Mouse (Mus musculus) lung, postnatal 0 days (tissue): ENCODE results near the gene Arhgef18. TPM values are rescaled to one million over a fixed set of nuclear protein-coding genes. Genes with fewer than 3 reads are reported as not detected.
A peak's percentile ranks its signal among the peaks of the same experiment; 100 is the strongest.

Experiments used
- ATAC-seq: fragments of 200-750 bp; cut with Nextera tagmentation; 2 replicates; pipeline ENCODE4 v1.8.0; 2017; ENCODE audit warnings: moderate library complexity
- DNase-seq: peaks from one replicate; pipeline ENCODE4 v3.0.0-alpha.2; 2016; ENCODE audit warnings: low spot score
- H3K27ac ChIP-seq: fragments of 300-500 bp; sonication (generic); 2 replicates; pipeline ENCODE4 v1.5.1; 2014; ENCODE audit warnings: antibody characterized with exemption, mild to moderate bottlenecking, low read length, mixed read lengths
- H3K27me3 ChIP-seq: fragments of 300-500 bp; sonication (generic); replicated peaks from 2 replicates; pipeline ENCODE4 v1.6.1; 2014; ENCODE audit warnings: low read length, mixed read lengths; ENCODE audit not compliant: insufficient read depth
- H3K36me3 ChIP-seq: fragments of 300-500 bp; sonication (generic); 2 replicates; pipeline ENCODE4 v1.6.1; 2014; ENCODE audit warnings: low read length, mixed read lengths; ENCODE audit not compliant: insufficient read depth
- H3K4me1 ChIP-seq: fragments of 300-500 bp; sonication (generic); 2 replicates; pipeline ENCODE4 v1.6.1; 2014; ENCODE audit warnings: antibody characterized with exemption, low read depth, low read length, mixed read lengths; ENCODE audit not compliant: insufficient read depth
- H3K4me2 ChIP-seq: fragments of 300-500 bp; sonication (generic); replicated peaks from 2 replicates; pipeline ENCODE4 v1.6.1; 2014; ENCODE audit warnings: low read depth, mild to moderate bottlenecking, low read length, moderate library complexity, mixed read lengths
- H3K4me3 ChIP-seq: fragments of 300-500 bp; sonication (generic); 2 replicates; pipeline ENCODE4 v1.5.1; 2014; ENCODE audit warnings: low read depth, low read length
- H3K9ac ChIP-seq: fragments of 300-500 bp; sonication (generic); replicated peaks from 2 replicates; pipeline ENCODE4 v1.6.1; 2014; ENCODE audit warnings: low read depth, mild to moderate bottlenecking
- H3K9me3 ChIP-seq: fragments of 300-500 bp; sonication (generic); 2 replicates; pipeline ENCODE4 v1.6.1; 2016; ENCODE audit warnings: low read length, mixed read lengths
- CTCF ChIP-seq: IDR thresholded peaks from 2 replicates; pipeline ENCODE4 v1.5.1; 2016; ENCODE audit warnings: antibody characterized with exemption, mild to moderate bottlenecking
- EP300 ChIP-seq: IDR thresholded peaks from 2 replicates; pipeline ENCODE4 v1.6.1; 2016; ENCODE audit warnings: antibody characterized with exemption, mild to moderate bottlenecking, control low read depth
- WGBS: fragments of 180-500 bp; shearing (Covaris S2); extraction: QIAGEN DNeasy Blood & Tissue Kit; methylation state at CpG from one replicate; pipeline ENCODE4 v1.1.7; 2014; 5-methylcytosine and 5-hydroxymethylcytosine counted together
- polyA plus RNA-seq: library from polyadenylated mRNA; unstranded; fragments of >200 nt; fragmentation: Nextera tagmentation; extraction: Ambion mirVana; gene quantifications from 2 replicates; pipeline ENCODE4 v1.2.1, GENCODE M21; 2015

Gene Arhgef18
- polyA plus RNA-seq, 1 experiment from 2014 or later, result 5.8 TPM

DNA sequence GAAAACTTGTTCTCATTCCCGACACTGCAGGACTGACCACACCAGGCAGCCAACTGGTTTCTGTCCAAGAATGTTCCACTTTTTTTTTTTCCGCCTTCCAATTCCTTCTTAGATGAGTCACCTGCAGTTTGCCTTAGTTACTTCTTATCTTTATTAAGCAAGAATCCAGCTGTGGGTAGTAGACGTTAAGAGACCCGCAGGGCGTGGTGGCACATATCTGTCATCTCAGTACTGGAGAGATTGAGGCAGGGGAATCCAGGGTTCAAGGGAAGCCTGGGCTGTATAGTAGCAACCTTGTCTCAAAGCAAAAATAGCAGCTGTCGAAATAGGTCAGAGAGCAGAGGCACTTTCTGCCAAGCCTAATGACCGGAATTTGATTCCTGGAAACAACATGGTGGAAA, 19.1 kb downstream of the Arhgef18 start:
- Histone ChIP-seq H3K9ac (no peak overlapping the region), H3K4me1 (no peaks in the 10 kb centered on the region), H3K4me2 (no peak overlapping the region), H3K27ac (peak overlapping the region; percentile 47), H3K9me3 (no peaks in the 10 kb centered on the region), H3K27me3 (no peaks in the 10 kb centered on the region), H3K36me3 (no peaks in the 10 kb centered on the region), H3K4me3 (no peak overlapping the region)
- TF ChIP-seq EP300 (peak; percentile 86), CTCF (no peak)
- peak; percentile 85 for DNase-seq
- 55% methylated on average over 7 of the region's 7 CpGs for WGBS
- peak; percentile 81 for ATAC-seq

DNA sequence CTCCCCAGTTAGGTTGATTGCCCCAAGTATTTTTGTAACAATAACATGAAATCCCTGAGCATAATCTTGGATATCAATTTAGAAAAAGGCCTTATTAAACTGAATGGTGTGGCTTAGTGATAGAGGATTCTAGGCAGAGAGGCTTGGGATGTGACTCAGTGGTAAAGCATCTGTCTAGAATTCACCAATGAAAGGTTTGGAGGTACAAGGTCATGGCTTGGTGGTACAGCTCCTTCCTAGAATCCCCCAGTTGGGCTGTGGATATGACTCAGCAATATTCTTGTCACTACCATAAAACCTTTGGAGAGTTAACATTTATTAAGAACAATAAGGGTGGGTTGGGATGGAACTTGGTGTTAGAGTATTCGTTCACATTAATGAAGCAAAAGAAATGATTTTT, 20.0 kb downstream of the Arhgef18 start:
- H3K4me2 ChIP-seq, result no peak overlapping the region
- H3K4me3 ChIP-seq, result no peak overlapping the region
- no peaks in the 10 kb centered on the region for H3K27me3 ChIP-seq
- 0 out of 2 replicates have a peak overlapping the region, but pooled peaks have one; percentile 47 for H3K27ac ChIP-seq
- H3K9me3 ChIP-seq, result no peaks in the 10 kb centered on the region
- ATAC-seq (no peak), DNase-seq (no peak)
- TF ChIP-seq CTCF (no peak), EP300 (no peak)
- 92% methylated on average over 1 of the region's 1 CpGs for WGBS
- no peaks in the 10 kb centered on the region for H3K36me3 ChIP-seq
- no peak overlapping the region for H3K9ac ChIP-seq
- peaks cover 5% of the 10 kb centered on the region for H3K4me1 ChIP-seq

DNA sequence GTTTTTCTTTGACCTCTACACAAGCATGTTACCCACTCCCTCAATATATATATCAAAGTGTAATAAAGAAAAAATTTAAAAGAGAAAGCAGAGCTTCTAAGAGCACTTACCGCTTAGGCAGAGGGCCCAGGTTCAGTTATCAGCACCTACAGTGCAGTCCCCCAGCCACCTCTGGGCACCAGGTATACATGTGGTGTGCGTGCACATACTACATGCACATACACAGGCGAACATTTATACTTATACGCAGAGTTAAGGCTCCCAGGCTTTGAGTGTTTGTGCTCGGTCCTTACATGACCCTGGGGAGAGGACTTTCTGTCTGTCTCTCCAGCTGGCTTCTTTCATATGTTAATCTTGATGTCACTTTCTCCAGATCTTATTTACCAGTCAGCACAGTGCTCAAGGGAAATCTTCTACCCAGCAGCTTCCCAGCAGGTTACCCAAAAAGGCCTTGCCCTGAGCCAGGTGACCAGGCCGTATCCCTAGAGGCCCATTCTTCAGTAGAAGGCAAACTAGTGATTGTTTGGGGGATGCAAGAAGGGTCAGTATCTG, 21.9 kb downstream of the Arhgef18 start:
- Histone ChIP-seq H3K4me2 (no peak overlapping the region), H3K9me3 (no peaks in the 10 kb centered on the region), H3K9ac (no peak overlapping the region), H3K4me1 (peaks cover 8% of the 10 kb centered on the region), H3K27me3 (no peaks in the 10 kb centered on the region), H3K4me3 (no peak overlapping the region), H3K36me3 (no peaks in the 10 kb centered on the region), H3K27ac (no peak overlapping the region)
- no peak for TF ChIP-seq CTCF
- no peak for DNase-seq
- 84% methylated on average over 6 of the region's 6 CpGs for WGBS
- ATAC-seq, result no peak

DNA sequence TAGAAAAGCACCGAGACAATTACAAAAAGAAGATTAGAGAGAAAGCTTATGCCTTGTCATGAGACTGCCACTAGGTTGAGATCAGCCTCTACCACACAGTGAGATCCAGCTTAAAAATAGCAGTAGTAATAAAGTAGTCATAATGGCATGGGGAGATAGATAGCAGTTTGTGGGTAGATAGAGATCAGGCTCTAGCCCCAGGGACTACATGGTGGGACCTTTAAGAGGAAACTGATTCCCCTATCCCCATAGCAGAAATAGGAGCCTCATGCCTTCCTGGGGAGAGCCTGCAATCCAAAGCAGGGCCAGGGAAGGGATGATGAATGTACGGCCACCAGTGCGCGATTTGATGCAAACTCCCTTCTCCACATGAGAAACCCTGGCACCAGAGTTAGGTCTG, 22.5 kb downstream of the Arhgef18 start:
- no peak overlapping the region for H3K27ac ChIP-seq
- H3K4me3 ChIP-seq, result no peak overlapping the region

DNA sequence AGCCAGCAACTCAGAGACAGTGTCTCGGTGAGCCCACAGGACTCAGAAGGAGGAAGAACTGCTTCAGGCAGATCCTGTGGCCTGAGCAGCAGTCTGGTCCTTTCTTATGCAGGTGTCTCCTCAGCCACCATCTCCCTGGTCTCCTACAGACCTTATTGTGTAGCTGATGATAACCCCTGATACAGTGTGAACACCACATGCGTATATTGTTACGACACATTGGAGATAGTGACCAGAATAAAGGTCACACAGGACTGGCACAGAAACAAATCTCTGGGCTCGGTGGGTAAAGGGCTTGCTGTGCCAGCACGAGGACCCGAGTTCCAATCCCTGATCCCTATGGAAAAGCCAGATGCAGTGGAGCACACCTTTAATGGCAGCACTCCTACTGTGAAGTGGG, 22.9 kb downstream of the Arhgef18 start:
- H3K4me3 ChIP-seq, result no peak overlapping the region
- WGBS, result 87% methylated on average over 6 of the region's 6 CpGs
- TF ChIP-seq EP300 (no peak), CTCF (no peak)

More for the DNA sequence above, 22.5 kb downstream of the Arhgef18 start:
- 82% methylated on average over 4 of the region's 4 CpGs for WGBS
- no peak overlapping the region for H3K4me2 ChIP-seq
- no peaks in the 10 kb centered on the region for H3K9me3 ChIP-seq
- H3K27me3 ChIP-seq, result no peaks in the 10 kb centered on the region
- DNase-seq (no peak), ATAC-seq (no peak)
- no peak for TF ChIP-seq EP300
- TF ChIP-seq CTCF, result no peak
- H3K36me3 ChIP-seq, result no peaks in the 10 kb centered on the region
- no peak overlapping the region for H3K9ac ChIP-seq
- H3K4me1 ChIP-seq, result peaks cover 8% of the 10 kb centered on the region

DNA sequence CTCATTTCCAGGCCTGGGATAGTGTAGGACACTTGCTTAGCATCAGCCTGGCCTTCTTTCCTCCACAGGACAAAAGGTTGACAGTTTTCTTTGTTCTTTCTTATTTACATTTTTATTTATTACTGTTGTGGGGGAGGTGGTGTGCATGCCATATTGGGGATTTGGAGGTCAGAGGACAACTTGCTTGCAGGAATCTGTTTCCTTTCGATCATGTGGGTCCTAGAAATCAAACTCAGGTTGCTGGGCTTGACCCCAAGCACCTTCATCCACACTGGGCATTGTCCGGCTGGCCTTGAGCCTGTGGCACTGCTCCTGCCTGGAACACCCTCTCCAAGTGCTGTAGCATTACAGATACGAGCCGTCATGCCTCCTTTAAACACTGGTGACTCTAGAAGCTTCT, 24.0 kb downstream of the Arhgef18 start:
- TF ChIP-seq EP300 (no peak), CTCF (no peak)
- Histone ChIP-seq H3K27me3 (no peaks in the 10 kb centered on the region), H3K36me3 (no peaks in the 10 kb centered on the region), H3K4me1 (peaks cover 8% of the 10 kb centered on the region), H3K4me3 (no peak overlapping the region), H3K9me3 (no peaks in the 10 kb centered on the region), H3K4me2 (no peak overlapping the region), H3K27ac (no peak overlapping the region), H3K9ac (no peak overlapping the region)
- ATAC-seq, result no peak
- no peak for DNase-seq
- WGBS, result 53% methylated on average over 4 of the region's 4 CpGs

More for the DNA sequence above, 22.9 kb downstream of the Arhgef18 start:
- Histone ChIP-seq H3K4me1 (peaks cover 8% of the 10 kb centered on the region), H3K27ac (no peak overlapping the region), H3K9ac (no peak overlapping the region), H3K4me2 (no peak overlapping the region), H3K9me3 (no peaks in the 10 kb centered on the region), H3K36me3 (no peaks in the 10 kb centered on the region), H3K27me3 (no peaks in the 10 kb centered on the region)
- no peak for ATAC-seq
- no peak for DNase-seq

DNA sequence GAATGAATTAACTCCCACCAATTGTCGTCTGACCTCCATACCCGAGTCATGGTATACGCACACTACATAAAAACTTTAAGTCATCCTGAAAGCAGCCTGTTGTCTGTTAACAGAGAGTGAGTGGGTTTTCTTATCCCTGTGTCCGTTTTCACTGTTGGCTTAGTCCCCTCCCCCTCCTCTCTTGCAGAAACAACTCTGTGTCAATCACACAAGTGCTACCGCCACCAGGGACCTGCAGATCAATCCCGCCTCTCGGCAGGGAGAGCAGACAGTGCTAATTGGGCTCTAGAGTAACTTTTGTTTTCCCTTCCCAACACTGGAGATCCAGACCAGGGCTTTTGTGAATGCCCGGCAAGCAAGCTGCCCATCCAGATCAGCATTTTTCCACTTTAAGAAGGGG, 24.6 kb downstream of the Arhgef18 start:
- H3K4me3 ChIP-seq, result no peak overlapping the region
- no peaks in the 10 kb centered on the region for H3K27me3 ChIP-seq
- no peak overlapping the region for H3K9ac ChIP-seq
- peak overlapping the region; percentile 26; the same call in 1 of the 2 replicates for H3K27ac ChIP-seq
- no peak for ATAC-seq
- H3K36me3 ChIP-seq, result no peaks in the 10 kb centered on the region
- DNase-seq, result no peak
- 28% methylated on average over 8 of the region's 8 CpGs for WGBS
- no peak overlapping the region for H3K4me2 ChIP-seq
- H3K4me1 ChIP-seq, result peaks cover 8% of the 10 kb centered on the region
- no peaks in the 10 kb centered on the region for H3K9me3 ChIP-seq
- no peak for TF ChIP-seq CTCF
- TF ChIP-seq EP300, result no peak
